ENCODE assay signal across 22 mouse cellular contexts in the genomic region with DNA sequence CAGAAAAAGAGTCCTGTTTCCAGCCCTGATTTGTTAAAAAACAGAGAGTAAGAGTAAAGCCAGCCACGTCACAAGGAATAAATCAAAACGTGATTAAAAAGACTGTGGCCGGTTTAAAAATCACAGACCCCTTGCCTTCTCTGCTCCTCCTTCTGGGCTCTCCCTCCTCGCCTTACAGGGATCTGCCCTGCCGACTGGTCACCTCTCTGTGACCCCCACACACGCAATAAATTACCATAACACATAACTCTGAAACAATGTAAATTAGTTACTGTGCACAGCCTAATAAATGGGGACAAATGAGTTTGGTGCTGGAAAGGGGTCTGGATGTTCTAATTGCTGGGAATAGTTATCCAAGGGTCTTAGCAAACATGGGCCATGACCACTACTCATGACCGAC. TPM values are rescaled to one million over a fixed set of nuclear protein-coding genes. Genes with fewer than 3 reads are reported as not detected.
DNase-seq lines count a peak whose midpoint lies in the region; ATAC-seq lines count a peak whose summit lies in the region.
"Had no signal": no experiment of that assay in that cellular context is flagged by ENCODE, and none has a peak within 500 bp of the region (broad histone marks: within the 10 kb centered on the region; RNA-seq: fewer than 3 reads in every experiment).

No protein-coding gene starts in this region.

- 37% methylated on average over 7 of the region's 7 CpGs for WGBS in hindbrain, embryonic 12.5 days
- WGBS in limb, embryonic 10.5 days, result 18% methylated on average over 7 of the region's 7 CpGs
- 25% methylated on average over 7 of the region's 7 CpGs for WGBS in neural tube, embryonic 12.5 days

- H3K4me2 ChIP-seq in hindbrain, embryonic 12.5 days (replicated peaks), result 0 out of 2 replicates have a peak overlapping the region, but pooled peaks have one; percentile 1
- H3K4me2 ChIP-seq in neural tube, embryonic 12.5 days (replicated peaks), result peak overlapping the region; percentile 40
- H3K4me2 ChIP-seq: heart, embryonic 11.5 days; liver, embryonic 11.5 days had no signal

- no peak overlapping the region for H3K9ac ChIP-seq in hindbrain, embryonic 12.5 days
- H3K9ac ChIP-seq in neural tube, embryonic 12.5 days, result no peak overlapping the region
- H3K9ac ChIP-seq: embryonic facial prominence, embryonic 12.5 days had no signal

- H3K4me3 ChIP-seq in hindbrain, embryonic 12.5 days, result no peak overlapping the region
- H3K4me3 ChIP-seq in limb, embryonic 10.5 days, result 0 out of 2 replicates have a peak overlapping the region, but pooled peaks have one; percentile 30
- no peak overlapping the region for H3K4me3 ChIP-seq in neural tube, embryonic 12.5 days
- H3K4me3 ChIP-seq: embryonic facial prominence, embryonic 12.5 days; layer of hippocampus, adult 2 months had no signal

- peak overlapping the region; percentile 40; the same call in 1 of the 2 replicates for H3K27ac ChIP-seq in hindbrain, embryonic 12.5 days
- H3K27ac ChIP-seq in limb, embryonic 10.5 days, result 0 out of 2 replicates have a peak overlapping the region, but pooled peaks have one; percentile 2
- 0 out of 2 replicates have a peak overlapping the region, but pooled peaks have one; percentile 28 for H3K27ac ChIP-seq in neural tube, embryonic 12.5 days
- H3K27ac ChIP-seq: embryonic facial prominence, embryonic 12.5 days; layer of hippocampus, adult 2 months had no signal

- ATAC-seq in hindbrain, embryonic 12.5 days (ENCODE audit: low FRiP score), result no peak
- ATAC-seq in neural tube, embryonic 12.5 days (ENCODE audit: low FRiP score, low read depth), result no peak
- no peak for ATAC-seq in erythroblast, adult 5-6 weeks (replicated peaks; ENCODE audit: low FRiP score, poor library complexity, severe bottlenecking)
- ATAC-seq: forebrain, embryonic 16.5 days; intestine, embryonic 16.5 days had no signal

- H3K36me3 ChIP-seq in hindbrain, embryonic 12.5 days, result no peaks in the 10 kb centered on the region; the same call in 1 of the 2 replicates
- H3K36me3 ChIP-seq in limb, embryonic 10.5 days, result 0 out of 2 replicates have a peak, but pooled peaks cover 4% of the 10 kb centered on the region
- peaks cover 7% of the 10 kb centered on the region; the same call in 1 of the 2 replicates for H3K36me3 ChIP-seq in neural tube, embryonic 12.5 days
- H3K36me3 ChIP-seq: embryonic facial prominence, embryonic 12.5 days had no signal

- DNase-seq in heart, adult 11 months, result peak; percentile 86
- no peak for DNase-seq in heart, postnatal 25 days (ENCODE audit: low spot score)
- no peak for DNase-seq in limb, embryonic 10.5 days (ENCODE audit: low spot score)
- DNase-seq in cerebellum, postnatal 36 days, result no peak
- DNase-seq: adrenal gland, adult 8-10 months; cerebellum, adult 11 months; cerebellum, postnatal 14 days; gastrocnemius, postnatal 14 days; heart, postnatal 14 days; kidney, postnatal 10 days; lung, adult 2 months; lung, postnatal 36 days; thymus, postnatal 14 days had no signal

- 0 out of 2 replicates have a peak, but pooled peaks cover 3% of the 10 kb centered on the region for H3K27me3 ChIP-seq in hindbrain, embryonic 12.5 days
- H3K27me3 ChIP-seq in limb, embryonic 10.5 days (ENCODE audit: low read depth, poor library complexity, severe bottlenecking), result peaks cover 51% of the 10 kb centered on the region
- H3K27me3 ChIP-seq in neural tube, embryonic 12.5 days (replicated peaks), result peaks cover 8% of the 10 kb centered on the region

- peaks cover 76% of the 10 kb centered on the region for H3K4me1 ChIP-seq in hindbrain, embryonic 12.5 days
- H3K4me1 ChIP-seq in limb, embryonic 10.5 days, result peaks cover 82% of the 10 kb centered on the region
- H3K4me1 ChIP-seq in neural tube, embryonic 12.5 days, result peaks cover 67% of the 10 kb centered on the region

- H3K9me3 ChIP-seq in hindbrain, embryonic 12.5 days (replicated peaks), result no peaks in the 10 kb centered on the region
- H3K9me3 ChIP-seq in limb, embryonic 10.5 days (replicated peaks), result no peaks in the 10 kb centered on the region
- H3K9me3 ChIP-seq in neural tube, embryonic 12.5 days, result no peaks in the 10 kb centered on the region
- H3K9me3 ChIP-seq: embryonic facial prominence, embryonic 12.5 days had no signal

- intact Hi-C loops in heart, postnatal 25 days (cut with DNase I), result no loop called here

RNA-seq across cellular contexts. Expression of gene Ebf3, which starts 17.1 kb away (rescaled TPM):
- 10 to 100 TPM in 1 of 2 experiments, 1 to 10 TPM in 1; 8.9 to 10.9 TPM for total RNA-seq in heart, postnatal 25 days (2021)
- 23.0 and 23.4 TPM in 2 replicates for polyA plus RNA-seq in hindbrain, embryonic 12.5 days (2016; fragmentation: Nextera tagmentation; extraction: Ambion mirVana)
- polyA plus RNA-seq in limb, embryonic 10.5 days (2016; fragmentation: Nextera tagmentation; extraction: Ambion mirVana), result 3.1 and 6.3 TPM in 2 replicates
- polyA plus RNA-seq in neural tube, embryonic 12.5 days (2016; fragmentation: Nextera tagmentation; extraction: Ambion mirVana), result 19.1 and 20.0 TPM in 2 replicates
- total RNA-seq in erythroblast, adult 5-6 weeks (2015; ENCODE audit: low replicate concordance), result 0.84 TPM in 1 of 2 replicates, not detected in the other
- total RNA-seq in erythroblast, adult 5-6 weeks (2017; ENCODE audit: low replicate concordance), result 0.17 TPM in 1 of 2 replicates, not detected in the other
